ENCODE assay signal across 9 mouse cellular contexts in genomic region chr8:120542995-120543394, GRCm38 (mm10). TPM values are rescaled to one million over a fixed set of nuclear protein-coding genes. Genes with fewer than 3 reads are reported as not detected.
DNase-seq lines count a peak whose midpoint lies in the region; ATAC-seq and TF ChIP-seq lines count a peak whose summit lies in the region.
"Had no signal": no experiment of that assay in that cellular context is flagged by ENCODE, and none has a peak within 500 bp of the region (broad histone marks: within the 10 kb centered on the region; RNA-seq: fewer than 3 reads in every experiment).

No protein-coding gene starts in this region.

- no peaks in the 10 kb centered on the region for H3K27me3 ChIP-seq in neural tube, embryonic 12.5 days (replicated peaks)
- H3K27me3 ChIP-seq in neural tube, embryonic 15.5 days (replicated peaks) = no peaks in the 10 kb centered on the region
- H3K27me3 ChIP-seq in liver, embryonic 14.5 days (ENCODE audit: control insufficient read depth, insufficient read depth, low read length) = no peaks in the 10 kb centered on the region

- intact Hi-C loops in gastrocnemius, adult 2 months (cut with DNase I) = no loop called here

- no peaks in the 10 kb centered on the region for H3K36me3 ChIP-seq in neural tube, embryonic 12.5 days
- H3K36me3 ChIP-seq in neural tube, embryonic 15.5 days = no peaks in the 10 kb centered on the region
- peaks cover 3% of the 10 kb centered on the region for H3K36me3 ChIP-seq in liver, embryonic 14.5 days (replicated peaks; ENCODE audit: control insufficient read depth, insufficient read depth, low read depth)
- H3K36me3 ChIP-seq: limb, embryonic 13.5 days had no signal

- TF ChIP-seq CTCF in gastrocnemius, adult 2 months (IDR thresholded peaks at IDR 0.05) = no peak
- no peak for TF ChIP-seq CTCF in liver, embryonic 14.5 days (IDR thresholded peaks at IDR 0.05; ENCODE audit: low read depth)

- no peak overlapping the region; the same call in 1 of the 2 replicates for H3K4me3 ChIP-seq in gastrocnemius, adult 2 months
- H3K4me3 ChIP-seq in neural tube, embryonic 12.5 days = no peak overlapping the region
- H3K4me3 ChIP-seq in neural tube, embryonic 15.5 days (replicated peaks) = no peak overlapping the region
- H3K4me3 ChIP-seq in liver, embryonic 14.5 days (ENCODE audit: insufficient read depth in 1 of 2, low read depth in 2 of 2, low read length in 2 of 2) = no peak overlapping the region
- H3K4me3 ChIP-seq: limb, embryonic 13.5 days had no signal

- no peaks in the 10 kb centered on the region for H3K9me3 ChIP-seq in neural tube, embryonic 12.5 days
- no peaks in the 10 kb centered on the region for H3K9me3 ChIP-seq in neural tube, embryonic 15.5 days (replicated peaks)
- no peaks in the 10 kb centered on the region for H3K9me3 ChIP-seq in liver, embryonic 14.5 days (ENCODE audit: control insufficient read depth, low read length)
- H3K9me3 ChIP-seq: limb, embryonic 13.5 days had no signal

- no peak overlapping the region for H3K9ac ChIP-seq in neural tube, embryonic 12.5 days
- no peak overlapping the region for H3K9ac ChIP-seq in neural tube, embryonic 15.5 days (replicated peaks)
- no peak overlapping the region for H3K9ac ChIP-seq in liver, embryonic 14.5 days (replicated peaks)
- H3K9ac ChIP-seq: limb, embryonic 13.5 days had no signal

- no peak for TF ChIP-seq EP300 in liver, embryonic 14.5 days (IDR thresholded peaks at IDR 0.05; ENCODE audit: low read depth)

- peak overlapping the region; percentile 91 for H3K27ac ChIP-seq in gastrocnemius, adult 2 months
- H3K27ac ChIP-seq in neural tube, embryonic 12.5 days = 0 out of 2 replicates have a peak overlapping the region, but pooled peaks have one; percentile 26
- H3K27ac ChIP-seq in neural tube, embryonic 15.5 days (replicated peaks) = no peak overlapping the region
- no peak overlapping the region for H3K27ac ChIP-seq in liver, embryonic 14.5 days
- H3K27ac ChIP-seq: limb, embryonic 13.5 days had no signal

- WGBS in neural tube, embryonic 12.5 days = 18% methylated on average over 13 of the region's 13 CpGs
- WGBS in neural tube, embryonic 15.5 days = 20% methylated on average over 13 of the region's 13 CpGs
- 61% methylated on average over 13 of the region's 13 CpGs for WGBS in liver, embryonic 14.5 days (ENCODE audit: insufficient replicate concordance)

- DNase-seq in gastrocnemius, adult 2 months = no peak
- DNase-seq in gastrocnemius, adult 8-10 months (ENCODE audit: low spot score in 2 of 2) = no peak
- DNase-seq in liver, embryonic 14.5 days (ENCODE audit: low read depth in 3 of 3, low spot score in 3 of 3) = no peak
- DNase-seq in thymus, postnatal 25 days = peak; percentile 57
- DNase-seq in kidney, adult 11 months = no peak
- no peak for DNase-seq in kidney, postnatal 4 days

- no peak for ATAC-seq in neural tube, embryonic 12.5 days (ENCODE audit: low FRiP score, low read depth)
- no peak for ATAC-seq in neural tube, embryonic 15.5 days (ENCODE audit: low FRiP score)
- no peak for ATAC-seq in liver, embryonic 14.5 days (ENCODE audit: insufficient read depth)

- H3K4me1 ChIP-seq in neural tube, embryonic 12.5 days = peaks cover 95% of the 10 kb centered on the region
- H3K4me1 ChIP-seq in neural tube, embryonic 15.5 days = peaks cover 77% of the 10 kb centered on the region
- H3K4me1 ChIP-seq in liver, embryonic 14.5 days (replicated peaks; ENCODE audit: control insufficient read depth in 2 of 2, insufficient read depth in 2 of 2, low read length in 1 of 2) = peaks cover 33 to 58% of the 10 kb centered on the region in 2 experiments

- H3K4me2 ChIP-seq in neural tube, embryonic 12.5 days (replicated peaks) = peak overlapping the region; percentile 42
- H3K4me2 ChIP-seq in neural tube, embryonic 15.5 days = no peak overlapping the region
- H3K4me2 ChIP-seq in liver, embryonic 14.5 days (ENCODE audit: low read depth) = 0 out of 2 replicates have a peak overlapping the region, but pooled peaks have one; percentile 4
- H3K4me2 ChIP-seq: limb, embryonic 13.5 days had no signal

RNA-seq across cellular contexts. Expression of gene Gins2, which starts 46.1 kb away (rescaled TPM):
- total RNA-seq in gastrocnemius, adult 2 months (2021) = under 1 TPM; 0.36 to 0.67 TPM
- total RNA-seq in gastrocnemius, adult 8-10 months (2022) = under 1 TPM in 3 of 4 experiments, not detected in 1; 0.09 to 0.43 (median 0.36) TPM
- polyA plus RNA-seq in neural tube, embryonic 12.5 days (2016; fragmentation: Nextera tagmentation; extraction: Ambion mirVana) = 53.4 and 54.7 TPM in 2 replicates
- polyA plus RNA-seq in neural tube, embryonic 15.5 days (2015; fragmentation: Nextera tagmentation; extraction: Ambion mirVana) = 15.9 and 38.9 TPM in 2 replicates
- 31.5 and 37.5 TPM in 2 replicates for polyA plus RNA-seq in liver, embryonic 14.5 days (2012; rRNA removed)
- 63.4 and 63.7 TPM in 2 replicates for polyA plus RNA-seq in liver, embryonic 14.5 days (2014; fragmentation: Nextera tagmentation; extraction: Ambion mirVana)

Comparison
In these comparisons a context has a peak if more than half of its experiments do, and no peak if none do; other contexts are left out.
1. H3K27ac ChIP-seq: peak in gastrocnemius, adult 2 months (single experiment) and neural tube, embryonic 12.5 days (single experiment); none in neural tube, embryonic 15.5 days (single experiment) and liver, embryonic 14.5 days (single experiment).